Mouse (Mus musculus) thymus, adult 2 months (tissue): ENCODE results near the gene Mcat. TPM values are rescaled to one million over a fixed set of nuclear protein-coding genes. Genes with fewer than 3 reads are reported as not detected.

Experiments used
- DNase-seq: peaks from one replicate; pipeline ENCODE4 v3.0.0; 2021
- H3K27ac ChIP-seq: fragments of 200-500 bp; 2 replicates; pipeline ENCODE4 v1.5.1; 2012; ENCODE audit warnings: low read length, control low read depth; ENCODE audit not compliant: control insufficient read depth, insufficient read depth
- H3K27me3 ChIP-seq: fragments of 200-500 bp; 2 replicates; pipeline ENCODE4 v1.6.1; 2012; ENCODE audit warnings: mild to moderate bottlenecking, low read length, moderate library complexity, mixed read lengths; ENCODE audit not compliant: control insufficient read depth, insufficient read depth
- H3K36me3 ChIP-seq: fragments of 200-500 bp; 2 replicates; pipeline ENCODE4 v1.6.1; 2012; ENCODE audit warnings: mild to moderate bottlenecking, low read length, moderate library complexity; ENCODE audit not compliant: control insufficient read depth, insufficient read depth
- H3K4me1 ChIP-seq: fragments of 200-500 bp; replicated peaks from 2 replicates; pipeline ENCODE4 v1.6.1; 2012; ENCODE audit warnings: low read length; ENCODE audit not compliant: control insufficient read depth, insufficient read depth
- H3K4me3 ChIP-seq: fragments of 200-500 bp; 2 replicates; pipeline ENCODE4 v1.5.1; 2012; ENCODE audit warnings: mild to moderate bottlenecking, low read length, control low read depth, moderate library complexity; ENCODE audit not compliant: control insufficient read depth, insufficient read depth
- CTCF ChIP-seq: fragments of 200-500 bp; IDR thresholded peaks from 2 replicates; pipeline ENCODE4 v1.5.1; 2012; ENCODE audit warnings: mild to moderate bottlenecking, control low read depth, low read length, moderate library complexity, borderline replicate concordance; ENCODE audit not compliant: control insufficient read depth, poor library complexity, insufficient read depth; ENCODE audit errors: extremely low read depth
- POLR2A ChIP-seq: fragments of 200-500 bp; IDR thresholded peaks from 2 replicates; pipeline ENCODE4 v1.6.1; 2012; ENCODE audit warnings: mild to moderate bottlenecking, low read length, control low read depth, moderate library complexity; ENCODE audit not compliant: control insufficient read depth, poor library complexity, insufficient read depth; ENCODE audit errors: extremely low read depth
- WGBS: fragments of 180-500 bp; shearing (Covaris S2); methylation state at CpG from one replicate; pipeline ENCODE4 v1.1.7; 2018; 5-methylcytosine and 5-hydroxymethylcytosine counted together
- polyA plus RNA-seq: library from polyadenylated mRNA; depleted of rRNA; stranded (reverse); fragments of >200 nt; gene quantifications from 2 replicates; pipeline ENCODE4 v1.2.3, GENCODE M21; 2012

The Mcat gene
- polyA plus RNA-seq, 1 experiment, result 31.9 TPM

DNA sequence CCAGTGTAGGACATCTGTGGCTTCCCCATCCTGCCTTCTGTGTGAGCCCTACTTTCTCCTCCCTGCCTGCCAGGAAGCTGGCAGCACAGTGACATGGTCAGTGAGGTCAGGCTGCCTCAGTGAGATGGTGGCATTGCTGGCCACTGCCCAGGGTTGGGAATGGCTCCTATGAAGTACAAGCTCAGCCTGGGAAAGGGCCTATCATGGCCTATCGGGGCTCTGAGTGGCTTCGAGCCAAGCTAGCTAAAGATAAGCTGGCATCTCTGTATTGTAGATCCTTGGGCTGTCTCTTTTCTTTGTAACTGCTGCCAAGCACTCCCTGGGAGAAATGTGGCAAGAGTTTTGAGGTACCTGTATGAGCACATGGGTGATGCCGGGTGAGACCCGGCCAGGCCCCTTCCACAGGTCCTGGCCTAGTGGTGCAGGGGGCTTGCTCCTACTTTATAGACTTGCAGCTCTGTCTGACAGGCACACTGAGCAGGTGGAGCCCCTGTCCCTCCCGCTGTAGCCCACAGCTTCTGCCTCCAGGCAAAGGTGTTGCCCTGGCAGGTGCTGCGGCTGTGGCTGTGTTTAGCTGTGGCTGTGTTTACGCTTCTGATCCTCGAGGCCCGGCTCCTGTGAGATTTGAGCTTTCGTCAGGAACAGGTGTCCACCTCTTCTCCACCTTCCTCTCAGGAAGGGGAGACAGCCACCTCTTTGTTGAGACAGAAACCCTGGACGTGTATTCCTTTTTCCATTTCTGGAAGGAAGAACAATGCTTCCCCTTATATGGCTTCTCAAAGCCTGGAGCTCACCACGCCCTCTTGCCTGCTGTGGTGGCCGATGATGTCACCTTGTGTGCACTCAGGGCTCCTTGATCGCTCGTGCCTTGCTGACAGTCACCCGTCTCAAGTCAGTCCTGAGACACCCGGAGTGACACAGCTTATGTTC lies 28.4 kb downstream of the Mcat start:
- H3K27ac ChIP-seq, result no peak overlapping the region
- no peaks in the 10 kb centered on the region for H3K36me3 ChIP-seq
- WGBS, result 82% methylated on average over 17 of the region's 17 CpGs
- H3K27me3 ChIP-seq, result no peaks in the 10 kb centered on the region
- DNase-seq, result no peak
- H3K4me3 ChIP-seq, result no peak overlapping the region
- H3K4me1 ChIP-seq, result no peaks in the 10 kb centered on the region
- no peak for TF ChIP-seq CTCF
- no peak for TF ChIP-seq POLR2A

- no peak overlapping the region for H3K27ac ChIP-seq
- DNase-seq, result no peak
- no peaks in the 10 kb centered on the region for H3K4me1 ChIP-seq
- H3K27me3 ChIP-seq, result no peaks in the 10 kb centered on the region
- no peaks in the 10 kb centered on the region for H3K36me3 ChIP-seq
- H3K4me3 ChIP-seq, result no peak overlapping the region
- TF ChIP-seq POLR2A (no peak), CTCF (no peak)
- WGBS, result 85% methylated on average over 7 of the region's 7 CpGs
Measured at GRCm38 (mm10) chr15:83532606-83533005, 31.0 kb downstream of the Mcat start.

DNA sequence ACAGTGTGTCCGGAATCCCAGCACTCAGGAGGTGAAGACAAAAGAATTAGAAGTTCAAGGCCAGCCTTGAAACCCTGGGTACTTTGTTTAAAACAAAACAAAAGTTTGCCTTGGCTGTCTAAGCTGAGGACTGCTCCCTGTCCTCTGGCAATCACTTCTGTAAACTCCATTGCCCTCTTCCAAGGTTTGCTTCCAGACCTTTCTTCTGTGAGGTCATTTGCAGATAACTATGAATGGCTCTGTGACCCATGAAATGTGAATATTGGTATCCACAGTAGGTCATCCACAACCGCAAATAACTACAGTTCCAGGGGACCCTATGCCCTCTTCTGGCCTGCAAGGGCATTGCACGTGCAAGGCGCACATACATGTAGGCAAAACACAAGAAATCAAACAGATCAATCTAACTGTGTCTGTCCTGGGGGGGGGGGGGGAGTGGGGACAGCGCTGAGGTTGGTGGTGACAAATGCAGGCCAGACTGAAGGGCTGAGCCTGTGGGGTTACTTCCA lies 31.6 kb downstream of the Mcat start:
- no peak for DNase-seq
- no peak overlapping the region for H3K27ac ChIP-seq
- TF ChIP-seq CTCF, result no peak
- TF ChIP-seq POLR2A, result no peak
- H3K27me3 ChIP-seq, result peaks cover 2% of the 10 kb centered on the region; the same call in 1 of the 2 replicates
- H3K4me1 ChIP-seq, result peaks cover 6% of the 10 kb centered on the region; the same call in 1 of the 2 replicates
- WGBS, result 91% methylated on average over 5 of the region's 5 CpGs
- no peak overlapping the region for H3K4me3 ChIP-seq
- no peaks in the 10 kb centered on the region for H3K36me3 ChIP-seq

- DNase-seq, result no peak
- Histone ChIP-seq H3K27me3 (peaks cover 2% of the 10 kb centered on the region; the same call in 1 of the 2 replicates), H3K27ac (no peak overlapping the region), H3K4me1 (peaks cover 6% of the 10 kb centered on the region; the same call in 1 of the 2 replicates), H3K4me3 (no peak overlapping the region), H3K36me3 (no peaks in the 10 kb centered on the region)
- TF ChIP-seq POLR2A, result no peak
- TF ChIP-seq CTCF, result no peak
- 84% methylated on average over 6 of the region's 6 CpGs for WGBS
Measured at GRCm38 (mm10) chr15:83530688-83531087, 32.9 kb downstream of the Mcat start.

DNA sequence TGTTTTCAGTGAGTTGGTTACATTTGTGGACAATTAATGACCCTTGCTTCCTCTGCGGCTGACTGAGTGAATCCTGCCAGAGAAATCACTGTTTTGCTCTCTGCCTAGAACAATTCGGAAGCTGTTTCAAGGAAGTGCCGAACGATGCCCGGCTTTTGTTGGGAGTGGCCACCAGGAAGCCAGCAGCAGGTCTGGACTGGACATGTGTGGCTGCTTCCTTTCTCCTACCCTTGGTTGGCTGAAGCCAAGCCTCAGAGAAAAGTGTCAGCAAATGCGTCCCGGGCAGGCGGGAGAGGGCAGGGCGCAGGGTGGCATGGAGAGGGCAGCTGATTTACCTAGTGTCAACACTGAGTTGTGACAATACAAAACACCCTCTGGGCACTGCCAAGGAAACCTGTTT lies 33.4 kb downstream of the Mcat start:
- no peak overlapping the region for H3K27ac ChIP-seq
- DNase-seq, result no peak
- no peaks in the 10 kb centered on the region for H3K36me3 ChIP-seq
- H3K27me3 ChIP-seq, result peaks cover 2% of the 10 kb centered on the region; the same call in 1 of the 2 replicates
- peaks cover 6% of the 10 kb centered on the region; the same call in 1 of the 2 replicates for H3K4me1 ChIP-seq
- no peak overlapping the region for H3K4me3 ChIP-seq
- 55% methylated on average over 9 of the region's 9 CpGs for WGBS
- TF ChIP-seq POLR2A, result no peak
- TF ChIP-seq CTCF, result no peak

GRCm38 (mm10) chr15:83529765-83530164 lies 33.8 kb downstream of the Mcat start:
- TF ChIP-seq POLR2A (no peak), CTCF (no peak)
- Histone ChIP-seq H3K27me3 (peaks cover 2% of the 10 kb centered on the region; the same call in 1 of the 2 replicates), H3K4me3 (no peak overlapping the region), H3K36me3 (no peaks in the 10 kb centered on the region), H3K27ac (no peak overlapping the region), H3K4me1 (peaks cover 6% of the 10 kb centered on the region; the same call in 1 of the 2 replicates)
- 78% methylated on average over 5 of the region's 5 CpGs for WGBS
- DNase-seq, result no peak
